Mouse (Mus musculus) olfactory bulb, adult 2 months (tissue): ENCODE measurements around the gene Pou5f2.

ENCODE experiments used
- CTCF ChIP-seq: fragments of 200-500 bp; IDR thresholded peaks from 2 replicates; pipeline ENCODE4 v1.5.1; 2012; ENCODE audit warnings: low read depth, mild to moderate bottlenecking, low read length, moderate library complexity; ENCODE audit not compliant: insufficient read depth
- POLR2A ChIP-seq: fragments of 200-500 bp; IDR thresholded peaks from 2 replicates; pipeline ENCODE4 v1.6.1; 2012; ENCODE audit warnings: mild to moderate bottlenecking, low read depth, low read length, moderate library complexity; ENCODE audit not compliant: insufficient read depth

GRCm38 (mm10) chr13:78024683-78025294 lies at the start of gene Pou5f2:
- TF ChIP-seq CTCF (no peak), POLR2A (no peak)
